Mouse (Mus musculus) neutrophil, adult 59 days (primary cell): ENCODE data around the gene Cryl1. TPM values are rescaled to one million over a fixed set of nuclear protein-coding genes. Genes with fewer than 3 reads are reported as not detected.

Experiments used
- total RNA-seq, 2 experiments: library from RNA; stranded (reverse); gene quantifications; 1 replicate in 1 of 2; 2 replicates in 1 of 2; pipeline ENCODE4 v1.2.4; 2023

The Cryl1 gene
- total RNA-seq, result 10 to 100 TPM; 11.1 to 17.3 TPM

GRCm38 (mm10) chr14:57398065-57398757 lies at the start of gene Cryl1:
Gene Cryl1, minus strand, starts transcription at chr14:57398529.

GRCm38 (mm10) chr14:57423432-57424211 lies 25.3 kb upstream of the Cryl1 start, which contains the start of gene Ift88:
Gene Ift88, plus strand, starts transcription at chr14:57424062.

Other genes starting within 250 kb of the Cryl1 start
- 1 to 10 TPM; 1.4 to 2.6 TPM for gene Ift88, start 25.5 kb upstream of the Cryl1 start, total RNA-seq
- gene Il17d, start 126.2 kb upstream of the Cryl1 start, total RNA-seq, result not detected
- 1 to 10 TPM; 7.4 to 9.6 TPM for gene Eef1akmt1, start 173.1 kb upstream of the Cryl1 start, total RNA-seq